Mouse (Mus musculus): ENCODE measurements around the gene Gdf7. TPM values are rescaled to one million over a fixed set of nuclear protein-coding genes. Genes with fewer than 3 reads are reported as not detected.

Gene Gdf7
- total RNA-seq, 4 experiments from 2014 or later = 0.31 to 0.90 (median 0.69) TPM

GRCm38 (mm10) chr12:8298361-8299142 lies 3.2 kb downstream of the Gdf7 start:
- DNase-seq (ENCODE audit: low spot score in 2 of 2) = no peak

- no peak for DNase-seq (ENCODE audit: low spot score in 2 of 2)
Observed at GRCm38 (mm10) chr12:8297586-8298214, 4.1 kb downstream of the Gdf7 start.

DNA sequence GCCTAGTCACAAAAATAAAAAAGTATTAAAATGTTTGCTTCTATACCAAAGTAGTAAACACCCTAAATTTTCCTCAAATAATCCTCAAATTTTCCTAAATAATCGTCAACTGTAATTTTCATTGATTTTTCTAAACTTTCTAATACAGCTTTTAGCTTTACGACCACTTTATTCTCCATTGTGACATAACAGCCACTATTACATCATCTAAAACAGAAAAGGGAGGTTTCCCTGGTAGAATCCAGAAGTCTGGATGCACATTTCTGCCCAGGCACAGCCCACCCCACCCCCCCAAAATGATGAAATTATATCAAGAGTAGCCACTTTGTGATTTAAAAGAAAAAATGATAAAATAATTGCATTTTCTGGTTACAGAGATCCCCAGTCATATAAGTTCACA lies 5.6 kb downstream of the Gdf7 start:
- DNase-seq (ENCODE audit: low spot score in 2 of 2) = no peak

DNA sequence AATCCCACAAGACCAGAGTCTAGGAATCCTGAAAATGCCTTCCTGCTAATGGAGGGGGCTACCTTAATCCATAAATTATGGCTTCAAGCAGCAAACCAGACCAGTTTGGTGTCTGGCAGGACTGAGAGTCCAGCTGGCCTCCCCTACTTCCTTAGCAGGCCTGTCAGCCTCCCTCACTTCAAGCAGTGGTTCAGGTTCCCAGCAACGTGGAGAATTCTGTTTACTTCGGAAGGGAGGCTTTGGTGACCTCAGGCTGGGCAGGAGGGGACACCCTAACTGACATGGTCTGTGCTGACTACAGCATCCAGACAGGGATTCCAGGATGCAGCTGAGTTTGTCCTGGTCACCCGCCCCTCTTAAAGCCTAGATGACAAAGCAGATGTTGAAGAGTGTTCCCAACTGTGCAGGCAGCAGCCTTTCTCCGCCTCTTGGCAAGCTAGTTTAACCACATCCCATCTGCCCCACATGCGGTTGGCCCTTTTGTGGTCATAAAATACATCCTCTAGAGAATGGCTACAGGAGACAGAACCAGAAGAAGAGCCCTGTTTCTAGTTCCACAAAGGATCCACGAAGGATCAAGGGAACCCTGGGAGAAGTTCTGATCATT lies 6.3 kb downstream of the Gdf7 start:
- DNase-seq (ENCODE audit: low spot score in 2 of 2) = no peak

- DNase-seq (ENCODE audit: low spot score in 2 of 2) = no peak
Observed at GRCm38 (mm10) chr12:8291157-8291853, 10.4 kb downstream of the Gdf7 start.

DNA sequence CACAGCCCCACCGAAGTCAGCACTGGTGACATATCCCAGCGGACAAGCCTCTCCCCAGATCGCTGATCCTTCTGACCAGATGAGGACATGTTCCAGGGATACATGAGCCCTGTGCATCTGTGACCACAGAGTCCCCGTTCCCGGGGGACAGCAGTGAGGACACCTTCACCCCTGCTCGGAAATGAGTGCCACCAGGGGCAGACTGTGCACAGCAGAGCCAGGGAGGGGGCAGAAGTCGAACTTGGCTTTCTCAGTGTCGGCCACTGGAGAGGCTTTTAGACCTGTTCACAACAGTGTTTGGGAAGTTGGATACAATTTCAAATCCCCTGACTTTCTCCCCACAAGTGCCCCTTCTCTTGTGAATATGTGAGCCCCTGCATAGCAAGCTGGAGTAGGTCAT lies 12.3 kb downstream of the Gdf7 start:
- DNase-seq (ENCODE audit: low spot score in 2 of 2) = no peak

DNA sequence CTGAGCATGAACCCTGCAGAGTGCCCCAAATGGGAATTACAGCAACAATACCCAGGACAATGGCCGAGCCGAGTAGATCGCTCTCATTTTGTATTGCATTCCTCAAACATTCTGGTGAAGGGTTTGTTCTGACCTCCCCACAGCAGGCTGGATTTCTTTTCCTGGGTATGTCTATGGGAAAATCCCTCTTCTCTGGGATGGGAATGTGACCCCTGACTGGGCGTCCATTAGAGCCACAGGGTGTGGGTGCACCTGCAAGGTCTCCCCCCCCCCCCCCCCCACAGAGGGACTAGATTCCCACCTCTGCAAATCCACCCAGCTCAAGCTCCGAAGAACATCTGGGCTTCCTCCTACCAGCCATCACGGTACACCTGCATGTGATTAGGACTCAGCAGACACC lies 12.7 kb downstream of the Gdf7 start:
- DNase-seq (ENCODE audit: low spot score in 2 of 2) = no peak

DNA sequence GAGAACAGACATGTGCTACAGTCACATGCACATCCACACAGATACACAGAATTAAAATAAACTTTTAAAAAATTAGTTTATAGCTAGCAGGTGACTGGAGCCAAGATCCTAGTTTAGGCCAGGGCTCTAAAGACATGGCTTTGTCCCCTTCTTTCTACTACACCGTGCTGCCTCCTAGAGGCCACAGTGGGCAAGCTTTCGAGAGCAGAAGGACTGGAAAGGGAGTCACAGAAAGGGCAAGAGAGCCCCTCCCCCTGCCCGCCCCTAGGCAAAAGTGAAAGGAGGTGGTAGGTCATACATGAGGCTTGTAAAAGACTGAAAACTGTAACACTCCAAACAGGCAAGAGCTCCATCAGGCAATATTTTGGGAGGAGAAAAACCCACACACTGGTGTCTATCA lies 13.8 kb downstream of the Gdf7 start:
- DNase-seq (ENCODE audit: low spot score in 2 of 2) = no peak

DNA sequence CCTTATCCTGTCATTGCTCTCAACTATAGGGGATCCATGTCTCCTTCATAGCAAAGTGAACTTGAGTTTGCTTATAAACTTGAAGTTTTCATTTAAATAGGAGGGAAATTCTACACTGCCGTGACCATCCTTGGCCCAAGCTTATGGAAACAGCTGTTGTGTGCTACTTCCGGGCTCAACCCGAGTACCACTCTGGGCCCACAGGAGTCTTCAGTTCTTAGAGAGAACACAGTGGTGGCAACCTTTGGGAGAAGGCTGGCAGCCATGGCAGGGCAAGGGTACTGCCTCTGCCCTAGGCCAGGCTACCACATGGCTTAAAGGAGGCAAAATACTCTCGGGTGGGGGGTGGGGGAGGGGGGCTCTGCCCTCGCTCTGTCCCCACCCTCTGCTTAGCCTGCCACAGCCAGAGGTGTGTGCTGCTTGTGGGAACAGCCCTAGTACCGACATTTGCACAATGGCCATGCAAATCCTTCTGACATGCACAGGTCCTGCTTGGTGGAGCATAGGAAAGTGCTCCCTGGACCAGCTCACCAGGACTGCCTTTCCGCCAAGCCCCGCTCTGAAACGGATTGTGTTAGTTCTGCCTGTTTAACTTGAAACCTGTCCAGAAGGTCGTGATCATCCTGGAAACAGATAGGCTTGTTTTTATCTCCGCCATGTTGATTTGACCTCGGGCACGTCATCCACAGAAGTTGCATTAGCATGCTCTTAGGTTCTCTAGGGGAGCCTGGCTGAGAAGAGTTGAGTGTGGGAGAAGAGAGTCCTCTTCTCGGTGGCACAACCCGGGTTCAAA lies 20.3 kb downstream of the Gdf7 start:
- no peak for DNase-seq (ENCODE audit: low spot score in 2 of 2)

DNA sequence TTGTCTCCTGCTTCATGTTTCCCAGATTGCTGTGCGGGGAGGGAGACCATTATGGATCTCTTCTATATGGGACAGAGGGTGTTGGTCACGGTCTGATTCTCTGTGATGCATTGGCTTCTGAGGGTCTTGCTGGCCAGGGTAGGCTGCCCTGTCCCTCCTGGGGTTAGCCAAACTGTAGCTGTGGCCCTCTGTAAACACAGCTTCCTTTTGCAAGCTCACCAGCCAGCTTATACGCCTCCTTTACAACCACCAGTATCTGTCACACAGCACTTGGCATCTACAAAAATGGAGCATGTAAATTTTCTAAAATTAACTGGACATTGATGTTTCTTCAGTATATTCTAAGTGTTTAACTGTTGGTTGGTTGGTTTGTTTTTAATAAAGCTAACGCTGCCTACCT lies 26.3 kb downstream of the Gdf7 start:
- DNase-seq (ENCODE audit: low spot score in 2 of 2) = no peak

DNA sequence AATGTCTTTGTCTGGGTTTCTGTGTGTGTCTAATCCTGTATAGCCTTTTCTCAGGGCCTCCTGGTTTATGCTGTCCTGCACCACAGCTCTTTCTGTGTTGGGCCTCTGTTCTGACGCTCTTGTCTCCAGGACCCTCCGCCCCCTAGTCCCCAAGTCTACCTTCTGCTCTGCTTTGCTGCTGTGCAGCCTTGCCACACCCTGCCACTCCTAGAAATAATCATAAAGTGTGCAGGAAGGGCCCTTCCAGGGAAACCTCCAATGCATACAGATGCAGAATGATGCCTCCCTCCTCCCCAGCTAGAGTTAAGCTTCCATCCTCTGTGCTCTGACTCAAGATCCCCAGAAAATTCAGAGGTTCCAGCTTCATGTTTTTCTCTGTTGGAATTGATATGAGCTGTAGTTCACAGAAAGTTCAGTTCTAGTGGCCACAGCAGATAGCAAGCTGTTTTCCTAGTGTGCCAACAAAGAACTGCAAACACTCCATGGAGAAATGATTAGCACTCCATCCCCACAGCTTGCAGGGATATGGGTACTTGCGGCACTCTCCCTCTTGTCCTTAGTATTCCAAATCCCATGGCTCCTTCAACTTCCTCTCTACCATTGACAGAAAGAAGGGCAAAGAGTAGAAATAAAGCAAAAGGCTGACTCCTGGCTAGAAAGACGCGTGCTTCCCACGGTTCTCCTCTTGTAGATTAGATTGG lies 28.1 kb downstream of the Gdf7 start:
- no peak for DNase-seq (ENCODE audit: low spot score in 2 of 2)

DNA sequence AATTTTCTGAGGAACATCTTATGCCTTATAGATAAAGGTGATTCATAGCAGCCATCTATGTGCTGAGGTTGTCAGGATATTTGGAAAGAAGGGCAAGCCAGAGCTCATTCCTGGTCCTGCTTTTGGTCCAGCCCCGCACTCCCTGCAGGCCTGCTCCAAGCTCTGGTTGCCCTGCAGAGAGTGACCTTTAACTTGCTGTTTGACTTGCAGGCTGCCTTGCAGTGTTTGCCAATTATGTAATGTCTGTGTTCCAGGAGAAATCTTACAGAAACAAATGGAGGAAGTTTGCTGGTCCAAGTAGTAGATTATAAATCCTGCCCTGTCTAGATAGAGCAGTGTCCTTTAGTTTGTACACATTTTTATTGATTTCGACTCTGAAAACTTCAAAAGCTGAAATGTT lies 30.3 kb downstream of the Gdf7 start:
- DNase-seq (ENCODE audit: low spot score in 2 of 2) = no peak

GRCm38 (mm10) chr12:8269627-8270026 lies 32.1 kb downstream of the Gdf7 start:
- no peak for DNase-seq (ENCODE audit: low spot score in 2 of 2)

DNA sequence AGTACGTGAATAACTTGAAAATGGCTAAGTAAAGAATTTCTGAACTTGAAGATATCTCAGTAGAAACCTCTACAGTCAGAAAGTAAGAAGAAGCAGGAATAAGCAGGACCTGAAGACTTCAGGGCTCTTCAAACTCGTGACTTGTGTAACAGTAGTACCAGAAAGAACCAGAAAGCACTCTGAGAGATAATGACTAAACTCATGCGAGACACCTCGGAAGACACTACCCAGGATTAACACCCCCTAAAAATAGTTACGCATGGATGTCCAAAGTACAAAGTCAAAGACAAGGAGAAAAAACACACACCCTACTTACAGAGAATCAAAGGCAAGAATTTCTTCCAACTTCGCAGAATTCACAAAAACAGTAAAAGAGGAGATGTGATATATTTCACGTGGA lies 35.4 kb downstream of the Gdf7 start:
- no peak for DNase-seq (ENCODE audit: low spot score in 2 of 2)

GRCm38 (mm10) chr12:8260297-8260696 lies 41.5 kb downstream of the Gdf7 start:
- no peak for DNase-seq (ENCODE audit: low spot score in 2 of 2)

Other genes starting within 250 kb of the Gdf7 start
- gene Ldah, start 93.8 kb downstream of the Gdf7 start, total RNA-seq (2022) = 10 to 100 TPM; 38.3 to 49.0 (median 42.7) TPM
- gene Hs1bp3, start 11.5 kb upstream of the Gdf7 start, total RNA-seq (2022) = 10 to 100 TPM; 16.4 to 20.0 (median 18.7) TPM
- 100 to 1,000 TPM; 285 to 368 (median 321) TPM for gene Rhob, start 198.1 kb upstream of the Gdf7 start, total RNA-seq (2022)

Measured in layer of hippocampus, adult 8-10 months (tissue).